Mouse (Mus musculus) mature B cell (primary cell): ENCODE results near the gene Dnaaf5.

Source experiments
- in situ Hi-C: fragments of 300-500 bp; cut with MboI; formaldehyde crosslinking; loops from 2 replicates; pipeline ENCODE4 v1.14.3; 2019

Dnaaf5 gene

DNA sequence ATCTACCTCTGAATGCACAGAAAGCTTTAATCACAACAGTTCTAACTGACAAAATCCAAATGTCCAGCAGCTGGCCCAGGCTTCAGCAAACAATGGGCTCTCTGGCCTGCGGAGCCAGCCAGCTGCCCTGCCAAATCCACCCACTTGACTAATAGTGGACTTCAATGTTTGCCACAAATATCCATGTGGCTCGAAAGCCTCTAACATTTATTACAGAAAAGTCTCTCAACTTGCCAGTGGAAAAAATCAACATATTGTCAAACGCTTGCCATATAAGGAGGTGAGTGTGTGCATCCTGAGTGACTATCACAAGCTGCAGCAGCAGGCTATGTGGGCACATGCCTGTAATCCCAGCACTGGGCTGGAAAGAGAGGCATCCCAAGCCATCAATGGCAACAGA lies 48.8 kb downstream of the Dnaaf5 start:
- in situ Hi-C loops = no loop called here

DNA sequence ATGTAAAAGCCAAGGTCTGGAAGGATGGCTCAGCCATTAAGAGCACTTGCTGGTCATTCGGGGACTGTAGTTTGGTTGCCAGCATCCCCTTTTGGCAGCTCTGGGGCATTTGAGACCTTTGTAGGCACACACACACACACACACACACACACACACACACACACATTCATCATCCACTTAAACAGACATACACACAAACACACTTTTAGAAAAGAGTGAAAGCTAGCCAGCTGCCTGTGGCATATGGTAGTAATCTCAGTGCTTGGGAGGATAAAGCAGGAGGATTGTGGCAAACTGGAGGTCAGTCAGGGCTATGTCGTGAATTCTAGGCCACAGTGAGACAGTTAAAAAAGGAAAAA lies 49.6 kb downstream of the Dnaaf5 start:
- in situ Hi-C loops = no loop called here

DNA sequence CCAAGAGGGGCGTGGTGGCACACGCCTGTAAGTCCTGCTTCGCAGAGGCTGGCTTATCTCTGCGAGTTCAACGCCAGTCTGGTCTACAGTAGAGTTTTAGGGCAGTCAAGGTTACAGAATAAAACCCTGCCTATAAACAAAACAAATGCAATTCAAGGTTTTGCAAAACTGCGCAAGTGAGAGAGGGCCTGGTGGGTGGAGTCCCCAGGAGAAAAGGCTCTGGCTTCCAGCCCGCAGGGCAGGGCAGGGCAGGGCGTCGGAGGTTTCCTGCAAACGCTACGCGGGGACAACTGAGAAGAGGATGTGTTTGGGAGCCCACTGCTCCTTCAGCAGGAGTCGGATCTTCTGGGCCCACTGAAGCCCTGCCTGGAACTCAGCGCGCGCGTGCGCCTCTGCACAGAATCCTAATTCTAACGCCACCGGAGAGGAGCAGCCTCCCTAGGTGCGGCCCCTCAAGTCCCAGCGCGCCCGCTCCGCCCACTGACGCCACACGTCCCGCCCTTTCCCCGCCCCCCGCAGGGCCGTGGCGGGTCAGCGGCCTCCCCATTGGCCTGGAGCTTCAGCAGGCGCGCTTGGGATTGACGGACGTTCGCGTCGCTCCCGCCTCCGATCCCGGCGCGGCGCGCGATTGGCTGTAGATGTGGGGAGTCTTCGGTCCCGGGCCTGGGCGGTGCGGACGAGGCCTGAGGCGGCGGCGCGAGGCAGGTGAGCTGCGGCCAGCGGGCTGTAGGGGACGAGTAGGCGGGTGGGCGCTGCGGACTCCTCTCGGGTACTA lies 50.2 kb downstream of the Dnaaf5 start, which contains the start of gene Sun1:
Gene Sun1 (plus strand): TSS at position 643 of the 775 bp plus-strand sequence.
- in situ Hi-C loops = no loop called here

GRCm38 (mm10) chr5:139200770-139201569 lies 50.9 kb downstream of the Dnaaf5 start:
- in situ Hi-C loops = no loop called here

DNA sequence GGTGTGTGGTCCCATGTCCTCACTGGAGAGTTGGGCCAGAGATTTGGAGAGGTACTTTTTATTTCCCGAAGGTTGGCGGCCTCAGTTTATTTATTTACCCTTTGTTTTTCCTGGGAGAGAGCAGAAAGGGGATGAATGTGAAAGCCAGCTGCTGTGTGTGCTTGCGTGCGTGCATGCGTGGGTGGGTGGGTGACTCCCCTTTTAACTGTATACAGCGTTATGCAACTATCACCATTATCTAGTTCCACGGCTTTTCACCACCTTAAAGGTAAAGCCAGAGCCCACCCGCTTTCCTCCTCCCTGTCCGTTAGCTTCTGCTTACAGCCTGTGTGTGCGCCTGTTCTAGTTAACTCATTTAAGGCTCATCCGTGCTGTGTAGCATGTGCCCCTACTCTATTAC lies 52.1 kb downstream of the Dnaaf5 start:
- in situ Hi-C loops = no loop called here

DNA sequence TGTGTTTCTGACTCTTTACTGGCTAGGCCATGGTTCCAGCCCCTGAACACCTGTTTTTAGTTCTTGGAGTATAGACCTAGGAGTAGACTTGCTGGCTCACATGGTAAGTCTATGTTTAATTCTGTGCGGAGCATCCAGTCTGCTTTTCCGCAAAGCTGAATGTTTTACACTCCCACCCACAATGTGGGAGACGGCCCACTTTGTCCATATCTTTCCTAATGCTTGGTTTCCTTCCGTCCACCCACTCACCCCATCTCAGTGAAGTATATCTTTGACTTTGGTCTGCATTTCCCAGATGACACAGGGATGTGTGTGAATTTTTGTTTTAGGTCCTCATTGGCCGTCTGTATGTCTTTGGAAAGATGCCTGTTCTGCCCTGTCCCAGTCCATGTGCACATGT lies 53.3 kb downstream of the Dnaaf5 start:
- in situ Hi-C loops = no loop called here

GRCm38 (mm10) chr5:139206081-139206480 lies 56.1 kb downstream of the Dnaaf5 start:
- in situ Hi-C loops = no loop called here

- in situ Hi-C loops = no loop called here
These were observed 56.5 kb downstream of the Dnaaf5 start for GRCm38 (mm10) chr5:139206525-139206924.

DNA sequence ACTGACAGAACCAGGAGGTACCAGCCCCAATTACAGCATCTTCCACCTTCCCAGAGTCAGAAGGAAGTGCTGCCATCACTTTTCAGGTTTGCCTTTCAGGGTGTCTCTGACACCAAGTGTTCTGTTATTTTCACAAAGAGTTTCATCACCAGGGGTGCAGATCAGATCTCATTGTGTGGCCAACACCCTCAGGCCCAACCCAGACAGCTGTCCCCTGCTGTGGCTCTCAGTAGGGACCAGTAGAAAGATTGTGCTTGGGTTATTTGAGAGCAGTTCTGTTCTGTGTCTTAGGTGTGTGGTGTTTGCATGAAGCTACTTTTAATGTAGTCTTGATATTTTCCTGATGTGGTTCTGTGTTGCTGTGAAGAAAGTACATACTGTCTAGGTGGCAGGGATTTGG lies 58.2 kb downstream of the Dnaaf5 start:
- in situ Hi-C loops = no loop called here

GRCm38 (mm10) chr5:139208871-139209684 lies 59.1 kb downstream of the Dnaaf5 start:
- in situ Hi-C loops = no loop called here

DNA sequence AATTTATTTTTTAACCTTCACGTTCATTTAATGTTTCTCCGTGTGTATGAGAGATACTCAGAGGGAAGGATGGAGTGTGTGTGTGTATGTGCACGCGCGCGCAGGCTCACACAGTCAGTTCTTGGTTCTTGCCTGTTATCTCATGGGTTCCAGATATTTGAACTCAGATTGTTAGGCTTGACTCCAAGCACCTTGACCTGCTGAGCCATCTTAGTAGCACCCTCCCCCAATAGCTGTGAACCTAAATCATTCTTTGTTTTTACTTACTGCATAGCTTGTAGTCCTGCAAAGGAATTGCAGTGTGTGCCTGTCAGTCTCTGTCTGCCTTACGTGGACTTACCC lies 59.6 kb downstream of the Dnaaf5 start:
- in situ Hi-C loops = no loop called here

GRCm38 (mm10) chr5:139211737-139212385 lies 61.8 kb downstream of the Dnaaf5 start:
- in situ Hi-C loops = no loop called here

DNA sequence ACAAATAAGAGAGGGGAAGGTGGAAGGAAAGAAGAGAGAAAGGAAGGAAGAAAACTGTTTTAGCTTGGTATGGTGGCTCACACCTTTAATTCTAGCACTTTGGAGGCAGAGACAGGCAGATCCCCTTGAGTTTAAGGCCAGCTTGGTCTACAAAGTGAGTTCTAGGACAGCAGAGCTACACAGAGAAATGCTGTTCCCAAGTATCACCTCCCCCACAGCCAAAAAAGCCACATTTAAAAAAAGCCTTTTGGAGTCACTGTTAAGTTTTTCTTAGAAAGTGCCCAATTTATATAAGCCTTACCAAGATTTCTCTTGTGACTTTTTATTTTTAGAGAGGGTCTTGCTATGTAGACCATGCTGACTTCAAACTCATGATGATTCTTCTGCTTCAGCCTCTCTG lies 64.3 kb downstream of the Dnaaf5 start:
- in situ Hi-C loops = no loop called here

GRCm38 (mm10) chr5:139215184-139215583 lies 65.2 kb downstream of the Dnaaf5 start:
- in situ Hi-C loops = no loop called here

GRCm38 (mm10) chr5:139216121-139216520 lies 66.1 kb downstream of the Dnaaf5 start:
- in situ Hi-C loops = no loop called here

DNA sequence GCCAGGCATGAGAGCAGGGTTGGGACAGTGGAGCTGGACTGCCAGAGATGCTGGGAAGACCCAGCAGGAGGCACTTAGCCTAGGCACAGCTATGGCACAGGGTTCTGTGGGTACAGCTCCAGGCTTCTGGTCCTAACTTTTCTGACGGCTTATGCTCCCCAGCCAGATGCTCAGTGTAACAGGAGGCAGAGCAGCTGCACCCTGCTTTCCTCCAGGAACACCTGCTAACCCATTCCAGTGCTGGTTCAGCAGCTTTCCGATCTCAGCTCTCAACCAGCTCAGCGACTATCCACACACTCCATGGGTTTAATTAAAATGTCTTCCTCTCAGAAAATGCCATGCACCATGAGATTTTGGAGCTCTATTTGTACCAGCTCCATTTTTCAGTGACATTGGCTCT lies 66.8 kb downstream of the Dnaaf5 start:
- in situ Hi-C loops = no loop called here

- in situ Hi-C loops = no loop called here
These were observed 70.0 kb downstream of the Dnaaf5 start for GRCm38 (mm10) chr5:139220006-139220515.

DNA sequence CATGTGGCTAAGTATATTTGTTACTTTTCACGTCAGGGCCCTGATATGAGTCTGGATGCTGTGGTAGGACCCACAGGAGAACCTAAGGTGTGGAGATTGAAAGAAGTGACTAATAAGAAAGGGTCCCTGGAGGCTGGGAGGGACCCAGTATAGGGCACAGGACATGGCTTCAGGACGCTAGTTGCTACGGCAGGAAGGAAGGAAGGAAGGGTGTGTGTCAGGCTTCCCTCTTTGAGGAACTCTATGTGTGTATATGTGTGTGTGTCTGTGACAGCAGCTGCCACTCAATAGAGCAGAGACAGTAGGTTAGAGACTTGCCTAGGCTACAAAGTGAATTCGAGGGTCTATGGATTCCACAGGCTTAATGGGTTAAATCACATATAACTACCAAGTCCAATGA lies 70.6 kb downstream of the Dnaaf5 start:
- in situ Hi-C loops = no loop called here

GRCm38 (mm10) chr5:139223331-139223730 lies 73.3 kb downstream of the Dnaaf5 start:
- in situ Hi-C loops = no loop called here

DNA sequence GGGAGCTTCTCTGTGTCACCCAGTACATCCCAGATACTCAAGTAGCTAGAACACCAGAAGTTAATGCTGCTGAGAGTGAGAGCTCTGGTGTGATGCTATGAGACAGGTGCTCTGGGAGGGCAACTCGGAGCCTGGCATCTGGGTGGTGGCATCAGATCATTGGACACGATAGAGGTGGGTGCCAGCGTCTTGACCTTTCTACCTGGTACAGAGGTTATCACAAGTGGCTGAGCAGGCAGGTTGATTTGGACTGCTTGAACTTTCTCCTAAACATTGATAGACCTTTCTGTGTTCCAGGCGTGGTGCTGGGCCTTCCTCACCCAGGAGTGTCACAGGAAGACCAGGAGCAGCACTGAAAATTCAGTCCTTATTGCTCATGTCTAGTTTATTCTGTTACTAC lies 77.2 kb downstream of the Dnaaf5 start:
- in situ Hi-C loops = no loop called here

DNA sequence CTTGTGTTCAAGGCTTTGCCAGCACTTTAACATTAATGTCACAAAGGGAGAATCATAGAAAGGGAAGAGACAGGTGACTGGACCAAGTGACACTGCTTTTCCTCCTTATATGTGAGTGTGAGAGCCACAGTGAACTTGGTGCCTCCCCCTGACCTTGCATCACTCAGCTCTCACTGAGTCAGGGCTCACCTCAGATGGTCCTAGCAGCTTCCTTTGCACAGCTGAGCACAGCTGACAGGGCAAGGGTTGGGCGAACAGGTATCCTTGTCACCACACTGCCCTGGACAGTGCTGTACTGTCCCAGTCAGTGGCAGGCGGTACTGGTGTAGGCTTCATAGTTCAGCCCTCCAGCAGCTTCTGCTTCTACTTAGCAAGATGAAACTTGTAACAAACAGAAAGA lies 77.6 kb downstream of the Dnaaf5 start:
- in situ Hi-C loops = no loop called here

DNA sequence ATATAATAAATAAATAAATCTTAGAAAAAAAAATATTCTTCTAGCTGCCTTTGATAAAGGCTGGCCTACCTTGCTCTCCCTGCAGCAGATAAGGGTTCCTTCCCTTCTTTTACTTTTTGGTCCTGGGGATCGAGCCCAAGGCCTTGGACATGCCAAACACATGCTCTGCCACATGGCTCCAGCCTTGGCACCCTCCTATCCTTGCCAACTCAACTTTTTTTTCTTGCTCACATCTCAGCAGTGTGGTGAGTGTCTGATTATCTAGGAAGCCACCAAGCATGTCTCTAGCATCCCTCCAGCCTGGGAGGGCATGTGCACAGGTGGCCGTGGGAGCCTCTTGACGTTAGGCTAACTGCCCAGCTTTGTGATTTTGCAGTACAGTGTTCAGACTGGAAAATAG lies 78.3 kb downstream of the Dnaaf5 start:
- in situ Hi-C loops = no loop called here
